Mouse (Mus musculus) thymus, adult 2 months (tissue): ENCODE measurements around the gene Raver2.
"Not testable (repeated sequence)": the region's sequence is repeated elsewhere in the genome, so short reads cannot be mapped to it uniquely, and the experiment has no call there.

Experiments
- CTCF ChIP-seq: fragments of 200-500 bp; IDR thresholded peaks from 2 replicates; pipeline ENCODE4 v1.5.1; 2012; ENCODE audit warnings: mild to moderate bottlenecking, control low read depth, low read length, moderate library complexity, borderline replicate concordance; ENCODE audit not compliant: control insufficient read depth, poor library complexity, insufficient read depth; ENCODE audit errors: extremely low read depth
- POLR2A ChIP-seq: fragments of 200-500 bp; IDR thresholded peaks from 2 replicates; pipeline ENCODE4 v1.6.1; 2012; ENCODE audit warnings: mild to moderate bottlenecking, low read length, control low read depth, moderate library complexity; ENCODE audit not compliant: control insufficient read depth, poor library complexity, insufficient read depth; ENCODE audit errors: extremely low read depth

DNA sequence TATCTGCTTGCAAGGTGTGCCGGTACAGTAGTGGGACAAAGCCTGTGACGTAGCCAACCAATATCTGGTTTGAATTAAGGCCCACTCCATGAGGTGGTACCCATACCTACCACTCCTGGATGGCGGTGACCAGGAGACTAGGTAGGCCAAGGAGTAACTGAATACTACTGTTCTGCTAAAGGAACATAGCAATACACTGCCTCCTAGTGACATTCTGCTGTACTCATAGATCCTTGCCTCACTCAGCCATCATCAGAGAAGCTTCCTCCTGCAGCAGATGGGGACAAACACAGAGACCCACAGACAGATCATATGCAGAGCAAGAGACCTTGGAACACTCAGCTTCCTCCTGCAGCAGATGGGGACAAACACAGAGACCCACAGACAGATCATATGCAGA lies 21.8 kb downstream of the Raver2 start:
- TF ChIP-seq CTCF, POLR2A: not testable (repeated sequence)
